Mouse (Mus musculus) adrenal gland, adult (tissue): ENCODE measurements around the gene Lrrc63.
"Not testable (repeated sequence)": the region's sequence is repeated elsewhere in the genome, so short reads cannot be mapped to it uniquely, and the experiment has no call there.

Experiments
- DNase-seq, 2 experiments: peaks; one replicate each; pipeline ENCODE4 v3.0.0; 2022 to 2023; ENCODE audit warnings: low spot score in 1 of 2; ENCODE audit not compliant: inconsistent age in 2 of 2

The Lrrc63 gene

DNA sequence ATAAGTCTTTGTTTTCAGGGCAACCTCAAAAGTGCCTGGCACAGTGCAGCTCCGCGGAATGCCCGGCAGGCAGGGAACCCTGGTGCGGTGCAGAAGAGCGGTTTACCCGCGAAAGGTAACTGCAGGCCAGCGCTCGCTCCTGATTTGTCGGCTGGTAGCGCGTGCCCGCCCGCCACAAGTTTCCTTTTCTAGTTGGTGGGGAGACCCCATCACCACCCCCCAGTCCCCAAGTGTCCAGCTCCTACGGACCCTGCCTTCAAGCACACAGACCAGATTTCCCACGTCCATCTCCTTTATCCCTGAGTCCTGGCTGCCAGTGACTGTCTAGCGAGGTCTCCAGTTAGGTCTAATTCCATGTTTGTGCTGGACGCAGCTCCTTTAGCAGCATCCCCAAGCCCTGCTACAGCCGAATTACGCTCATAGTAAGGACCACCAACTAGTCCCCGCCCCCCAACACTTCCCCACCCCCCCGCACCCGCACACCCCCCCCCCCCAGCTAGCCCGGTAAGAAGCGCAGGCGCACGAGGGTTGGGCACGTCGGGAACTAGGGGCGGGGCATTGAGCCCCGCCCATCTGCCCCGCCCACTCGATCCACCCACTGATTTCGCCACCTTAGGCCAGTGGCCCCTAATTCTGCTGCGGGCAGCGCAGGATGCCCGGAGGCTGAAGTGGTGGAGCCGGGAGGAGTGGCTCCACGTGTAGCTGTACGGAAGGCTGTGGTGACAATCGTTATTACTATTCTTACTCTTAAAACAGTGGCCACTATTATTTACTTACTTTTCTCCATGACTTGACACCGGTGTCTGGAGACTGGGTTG is at the start of gene Lrrc63, which contains the start of gene Lcp1:
Lrrc63 (minus strand) TSS at position 381 of the 818 bp plus-strand sequence.
Lcp1 (plus strand) TSS at position 601 of the 818 bp plus-strand sequence.
- DNase-seq: peak; percentile 82 to 94

- DNase-seq: no peak
Measured at GRCm38 (mm10) chr14:75179255-75179963, 48.7 kb upstream of the Lrrc63 start.

DNA sequence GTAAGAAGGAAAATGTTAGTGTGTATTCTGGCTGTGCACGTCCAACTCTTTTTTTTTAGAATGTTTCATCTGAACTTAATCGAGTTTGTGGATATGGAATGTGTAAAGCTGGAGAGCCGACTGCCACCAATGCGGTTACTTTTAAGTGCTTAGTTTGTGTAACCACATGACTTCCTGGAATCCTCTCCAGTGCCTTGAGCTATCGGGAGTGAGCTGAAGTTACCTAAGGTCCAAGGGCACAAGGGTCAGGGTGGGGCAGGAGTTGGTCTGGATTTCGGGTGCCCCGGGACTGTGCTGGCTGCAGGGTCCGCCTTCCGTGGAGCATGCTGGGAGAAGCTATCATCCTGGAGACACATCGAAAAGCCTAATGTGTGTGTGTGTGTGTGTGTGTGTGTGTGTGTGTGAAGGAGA is 48.1 kb upstream of the Lrrc63 start:
- DNase-seq: no peak

DNA sequence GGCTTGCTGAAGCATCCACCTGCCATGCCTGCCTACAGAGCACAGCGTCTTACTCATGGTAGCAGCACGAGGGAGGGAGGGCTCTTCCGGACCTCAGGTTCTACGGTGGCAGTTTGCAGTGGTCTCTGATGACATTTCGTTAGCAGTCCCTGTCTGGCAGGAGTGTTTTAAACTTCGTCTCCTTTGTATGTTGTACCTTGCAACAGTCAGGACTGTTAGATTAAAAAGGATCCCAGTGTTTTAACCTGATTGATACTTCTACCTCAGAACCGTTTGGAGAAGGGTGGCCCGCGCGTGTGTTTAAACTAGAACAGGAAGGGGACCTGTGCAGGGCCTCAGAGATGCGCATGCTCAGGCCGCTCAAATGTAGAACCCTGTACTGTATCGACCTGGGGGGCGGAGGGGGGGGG is 47.7 kb upstream of the Lrrc63 start:
- DNase-seq: no peak

GRCm38 (mm10) chr14:75177400-75177799 is 46.7 kb upstream of the Lrrc63 start:
- DNase-seq: no peak

DNA sequence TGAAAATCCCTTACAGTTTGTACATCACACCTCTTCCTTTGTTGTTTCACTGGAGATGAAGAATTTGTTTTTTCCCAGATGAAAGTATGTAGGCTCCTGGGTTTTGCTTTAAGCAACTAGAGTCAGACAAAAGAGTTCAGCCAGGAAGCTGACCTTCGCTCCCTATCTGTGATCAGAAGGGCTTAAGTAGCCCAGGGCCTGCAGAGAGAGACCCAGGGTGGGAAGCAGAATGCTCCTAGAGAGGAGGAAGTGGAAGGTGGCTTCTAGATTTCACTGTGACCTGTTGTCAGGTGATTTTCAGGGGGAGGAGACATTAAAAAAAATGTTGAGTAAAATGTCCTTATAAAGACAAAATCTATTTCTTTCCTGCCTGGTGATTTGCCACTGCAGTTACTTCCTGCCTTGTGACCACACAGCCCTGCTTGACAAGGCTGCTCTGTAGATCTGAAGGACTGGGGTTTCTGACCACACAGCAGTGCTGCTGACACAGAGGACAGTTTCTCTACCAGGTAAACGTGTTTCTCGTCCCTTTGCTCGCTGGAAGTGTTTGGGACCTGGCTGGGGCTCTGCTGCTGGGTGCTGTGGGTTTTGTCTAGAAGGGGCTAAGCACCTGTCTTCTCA is 45.9 kb upstream of the Lrrc63 start:
- peak in 1 of 2 experiments; percentile 41 for DNase-seq

DNA sequence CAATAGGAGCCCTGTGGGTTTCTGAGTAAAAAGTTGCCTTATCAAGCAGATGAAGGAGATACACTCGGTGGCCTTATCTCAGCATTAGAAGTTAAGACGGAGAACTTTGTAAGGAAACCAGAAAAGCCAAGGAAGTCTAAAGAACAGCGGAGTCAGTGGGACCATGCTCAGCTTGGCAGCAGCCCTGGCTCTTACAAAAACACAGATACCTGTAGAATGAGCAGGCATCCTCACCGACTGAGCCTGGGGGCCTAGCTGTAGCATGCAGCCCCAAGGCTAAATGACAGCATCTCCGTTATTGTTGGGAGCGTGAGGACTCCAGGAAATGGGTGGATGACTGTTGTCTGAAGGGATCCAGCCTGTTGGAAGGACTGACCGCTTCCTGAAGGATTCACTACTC is 45.1 kb upstream of the Lrrc63 start:
- no peak for DNase-seq

DNA sequence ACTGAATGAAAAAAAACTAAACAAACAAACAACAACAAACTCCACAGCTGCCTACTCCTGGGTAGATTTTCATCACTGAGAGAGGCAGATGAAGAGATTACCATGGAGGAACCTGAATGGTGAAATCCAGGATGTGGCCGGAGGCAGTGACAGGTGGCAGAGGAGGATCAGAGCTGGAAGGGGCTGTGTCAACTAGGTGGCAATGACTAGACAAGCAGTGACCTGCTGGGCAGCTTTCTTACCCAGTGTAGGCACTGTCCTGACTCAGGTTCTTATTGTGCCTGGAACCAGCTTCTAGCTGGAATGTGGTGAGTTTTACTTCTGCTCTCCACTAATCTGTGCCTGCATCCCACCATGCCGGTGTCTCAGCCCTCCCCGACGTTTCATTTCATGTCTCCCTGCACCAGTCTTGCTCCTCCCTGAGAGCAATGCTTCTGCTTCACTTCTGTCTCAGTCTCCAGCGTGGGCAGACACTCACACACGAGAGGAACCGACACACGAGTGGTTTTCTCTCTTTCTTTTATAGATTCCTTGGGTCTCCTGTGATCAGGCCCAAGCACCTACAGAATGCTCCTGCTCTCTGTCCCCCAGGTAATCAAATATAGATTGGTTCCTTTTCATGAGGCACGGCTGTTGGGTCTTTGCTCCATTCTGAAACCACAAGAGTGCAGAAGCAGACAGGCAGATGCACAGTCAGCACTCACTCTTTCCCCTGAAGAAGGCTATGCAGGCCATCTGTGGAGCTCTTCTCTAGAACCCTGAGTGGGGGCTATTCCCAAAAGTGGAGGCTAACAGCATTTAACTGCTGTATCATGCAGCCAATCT is 44.3 kb upstream of the Lrrc63 start:
- DNase-seq: no peak

- DNase-seq: no peak
Measured at GRCm38 (mm10) chr14:75174296-75174695, 43.6 kb upstream of the Lrrc63 start.

- no peak for DNase-seq
Measured at GRCm38 (mm10) chr14:75170546-75170945, 39.9 kb upstream of the Lrrc63 start.

DNA sequence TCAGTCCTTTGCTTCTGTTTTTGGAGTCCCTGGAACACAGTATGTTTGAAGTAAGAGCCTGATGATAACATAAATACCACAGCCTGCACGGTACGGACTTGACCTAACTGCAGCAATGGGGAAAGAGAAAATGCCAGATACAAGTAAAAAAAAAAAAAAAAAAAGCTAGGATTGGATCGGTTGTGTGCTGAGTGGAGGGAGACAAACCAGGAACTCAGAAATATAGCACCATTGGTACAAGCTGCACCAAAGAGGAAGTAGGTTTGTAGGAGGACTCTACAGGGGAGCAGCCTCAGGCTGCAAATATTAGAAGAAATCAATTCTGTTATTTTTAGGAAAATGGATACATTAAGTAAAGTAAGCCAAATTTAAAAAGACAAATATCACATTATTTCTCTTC is 37.8 kb upstream of the Lrrc63 start:
- no peak for DNase-seq

DNA sequence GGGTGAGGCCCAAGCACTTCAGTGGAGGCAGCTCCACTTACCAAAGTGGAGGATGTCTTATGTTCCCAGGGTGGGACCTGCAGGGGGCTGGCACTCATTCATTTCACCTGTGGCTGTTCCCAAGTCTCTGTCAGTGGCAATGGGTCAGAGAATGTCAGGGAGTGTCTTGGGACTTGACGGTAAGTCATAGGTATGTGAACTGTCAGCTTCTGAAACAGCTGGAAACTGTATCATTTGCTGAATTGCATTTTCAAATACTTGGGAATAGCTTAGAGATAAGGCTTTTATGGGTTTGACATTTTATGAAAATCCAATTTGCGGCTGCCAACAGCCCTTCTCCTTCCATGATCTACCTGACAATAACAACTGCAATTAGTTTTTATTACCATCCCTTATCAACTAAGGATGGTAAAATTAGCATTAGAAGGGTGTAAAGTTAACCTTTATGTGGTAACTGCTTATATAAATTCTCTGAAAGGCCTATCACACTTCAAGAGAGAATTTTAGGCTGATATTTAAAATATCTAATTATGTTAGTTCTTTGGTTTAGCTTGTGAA is 35.0 kb upstream of the Lrrc63 start:
- no peak for DNase-seq

GRCm38 (mm10) chr14:75164345-75164744 is 33.7 kb upstream of the Lrrc63 start:
- DNase-seq: no peak

DNA sequence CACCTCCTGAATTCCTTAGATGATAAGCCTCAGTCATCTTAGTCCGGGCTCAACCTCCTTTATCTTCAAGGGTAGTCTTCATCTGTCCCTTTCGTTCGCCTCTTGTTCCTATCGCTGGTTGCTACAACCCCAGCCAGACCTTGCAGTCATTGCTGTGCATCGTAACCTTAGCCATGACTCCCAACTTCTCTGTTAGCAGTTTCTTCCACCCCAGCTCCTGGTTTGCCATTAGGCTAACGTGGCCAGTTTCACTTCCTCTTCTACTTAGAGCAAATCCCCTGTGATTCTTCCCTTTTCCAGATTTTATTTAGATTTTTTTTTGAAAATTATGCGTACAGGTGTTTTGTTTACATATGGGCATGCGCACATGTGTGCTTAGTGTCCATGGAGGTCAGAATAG is 33.2 kb upstream of the Lrrc63 start:
- DNase-seq: no peak

DNA sequence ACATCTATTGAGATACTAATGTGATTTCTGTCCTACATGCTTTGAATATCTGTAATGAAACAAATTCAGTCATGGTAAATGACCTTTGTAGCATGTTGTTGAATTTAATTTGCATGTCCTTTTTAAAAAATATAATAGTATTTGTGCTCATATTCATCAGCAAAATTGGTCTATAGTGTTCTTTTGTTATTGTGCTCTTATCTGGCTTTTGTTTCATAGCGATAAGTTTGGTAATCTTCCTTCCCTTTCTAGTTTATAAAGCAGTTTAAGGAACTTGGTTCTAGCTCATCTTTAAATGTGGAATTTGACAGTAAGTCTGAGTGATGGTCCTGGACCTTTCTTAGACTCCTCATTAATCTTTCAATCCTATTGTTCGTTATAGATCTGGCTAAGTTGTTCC is 28.7 kb upstream of the Lrrc63 start:
- no peak for DNase-seq

DNA sequence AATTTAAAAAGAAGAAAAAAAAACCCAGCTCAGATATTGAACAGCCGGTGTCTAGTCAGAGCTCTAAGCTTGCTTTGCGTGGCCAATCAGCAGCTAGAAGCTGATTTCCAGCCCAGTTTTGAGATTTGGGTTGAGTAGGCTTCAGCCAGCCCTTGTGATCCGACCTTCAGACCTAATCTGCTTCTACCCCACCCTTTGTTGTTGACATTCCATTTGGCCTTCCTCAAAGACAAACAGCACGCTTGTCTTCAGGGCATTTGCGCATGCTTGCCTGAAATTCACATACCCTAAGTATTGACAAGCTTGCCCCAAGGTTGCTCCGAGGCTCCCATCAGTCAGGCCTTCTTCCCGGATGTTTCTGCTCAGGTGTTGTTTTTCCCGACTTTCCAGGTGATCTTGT is 23.8 kb upstream of the Lrrc63 start:
- no peak for DNase-seq

- DNase-seq: no peak
Measured at GRCm38 (mm10) chr14:75151146-75151545, 20.5 kb upstream of the Lrrc63 start.

- no peak for DNase-seq
Measured at GRCm38 (mm10) chr14:75150653-75151052, 20.0 kb upstream of the Lrrc63 start.

GRCm38 (mm10) chr14:75148229-75148628 is 17.5 kb upstream of the Lrrc63 start:
- no peak for DNase-seq

GRCm38 (mm10) chr14:75147706-75148105 is 17.0 kb upstream of the Lrrc63 start:
- not testable (repeated sequence) for DNase-seq

DNA sequence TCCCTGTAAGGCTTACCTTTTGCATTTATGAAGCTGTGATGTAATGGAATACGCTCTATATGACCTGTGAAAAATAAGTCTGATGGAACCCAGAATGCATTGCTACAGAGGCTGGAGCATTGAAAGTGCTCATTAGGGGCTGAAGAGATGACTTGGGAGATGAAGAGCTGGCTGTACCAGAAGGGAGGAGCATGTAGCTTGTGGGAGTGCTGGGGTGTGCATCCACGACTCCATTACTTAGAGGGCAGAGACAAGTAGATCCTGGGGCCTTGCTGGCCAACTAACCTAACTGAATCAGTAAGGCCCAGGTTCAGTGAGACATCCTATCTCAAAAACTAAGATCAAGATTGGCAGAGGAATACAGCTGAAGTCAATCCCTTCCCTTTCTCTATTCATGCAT is 8.5 kb upstream of the Lrrc63 start:
- no peak for DNase-seq
